Mouse (Mus musculus): ENCODE results near the gene Snx1.
A peak's percentile ranks its signal among the peaks of the same experiment; 100 is the strongest.

Snx1 gene

DNA sequence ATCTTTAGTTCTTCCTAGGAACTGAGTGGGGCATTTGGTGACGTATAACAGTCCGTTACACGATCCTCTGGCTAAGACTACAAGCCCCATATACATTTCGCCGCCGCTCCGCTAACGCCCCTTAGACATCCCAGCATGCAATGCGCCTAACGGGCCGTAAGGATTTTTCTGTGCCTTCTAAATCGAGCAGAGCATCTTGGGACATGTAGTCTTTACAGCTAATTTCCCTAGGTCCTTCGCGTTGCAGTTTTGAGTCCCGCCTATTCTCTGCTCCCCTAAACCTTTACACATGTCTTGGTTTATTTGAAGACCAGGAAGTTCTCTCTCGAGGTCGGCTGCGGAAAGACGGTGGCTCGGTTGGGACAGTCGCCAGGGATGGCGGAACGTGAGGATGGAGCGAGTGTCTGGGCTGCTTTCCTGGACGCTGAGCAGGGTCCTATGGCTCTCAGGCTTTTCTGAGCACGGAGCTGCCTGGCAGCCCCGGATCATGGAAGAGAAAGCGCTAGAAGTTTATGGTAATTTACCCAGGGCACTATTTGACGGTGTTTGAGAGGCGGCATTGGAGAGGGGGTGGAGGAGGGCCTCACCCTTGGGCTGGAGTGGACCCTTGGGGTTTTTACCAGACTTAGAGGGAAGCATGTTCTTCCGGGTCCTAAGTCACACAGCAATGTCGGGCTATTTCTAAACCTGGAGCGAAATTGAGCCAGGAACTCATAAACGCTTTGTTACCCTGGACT, at the start of gene Snx1, which contains the start of gene Ciao2a:
TSS of gene Snx1 (minus strand) at position 132 of the 737 bp plus-strand sequence.
TSS of gene Ciao2a (plus strand) at position 156 of the 737 bp plus-strand sequence.
- peak; percentile 100 for DNase-seq (ENCODE audit: low read depth)

DNA sequence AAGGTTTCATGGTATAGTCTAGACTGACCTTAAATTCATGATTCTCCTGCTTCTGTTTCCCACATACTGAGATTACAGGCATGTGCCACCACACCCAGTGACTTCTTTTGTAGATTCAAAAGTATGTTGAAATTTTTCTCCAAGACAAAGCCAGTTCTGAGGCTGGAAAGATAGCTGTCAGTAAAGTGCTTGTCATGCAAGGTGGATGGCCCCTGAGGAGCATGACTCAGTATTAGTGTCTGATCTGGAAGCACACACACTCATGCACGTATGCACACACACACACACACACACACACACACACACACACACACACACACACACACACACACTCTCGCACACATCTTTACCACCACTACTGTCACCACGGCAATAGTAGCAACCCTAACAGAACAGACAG, 48.6 kb upstream of the Snx1 start:
- DNase-seq (ENCODE audit: low read depth), result no peak

DNA sequence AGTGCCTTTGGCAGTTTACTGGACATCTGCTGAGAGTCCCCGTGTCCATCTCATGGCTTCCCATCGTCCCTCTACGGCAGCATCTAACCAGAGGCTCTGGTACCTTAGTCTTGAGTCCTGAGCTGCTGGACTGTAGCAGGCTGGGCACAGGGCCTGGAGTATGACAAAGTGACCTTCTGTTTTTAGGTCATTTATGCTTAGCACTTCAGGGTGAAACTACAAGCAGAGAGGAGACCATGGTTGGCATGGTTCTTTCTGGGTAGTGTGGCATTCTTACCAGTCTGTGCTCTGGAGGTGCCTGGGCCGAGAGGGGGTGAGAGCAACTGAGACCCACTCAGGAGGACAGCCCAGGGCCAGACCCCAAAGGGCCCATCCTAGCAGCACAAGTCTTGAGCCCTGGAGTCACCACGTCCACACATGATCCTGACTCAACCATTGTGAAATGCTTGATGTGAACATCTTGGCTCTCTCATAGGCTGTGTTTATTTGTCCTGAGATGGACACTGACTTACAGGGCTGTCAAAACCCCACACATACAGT, 47.0 kb upstream of the Snx1 start:
- DNase-seq (ENCODE audit: low read depth), result no peak

- no peak for DNase-seq (ENCODE audit: low read depth)
Measured at GRCm38 (mm10) chr9:66171275-66171921, 45.0 kb upstream of the Snx1 start.

DNA sequence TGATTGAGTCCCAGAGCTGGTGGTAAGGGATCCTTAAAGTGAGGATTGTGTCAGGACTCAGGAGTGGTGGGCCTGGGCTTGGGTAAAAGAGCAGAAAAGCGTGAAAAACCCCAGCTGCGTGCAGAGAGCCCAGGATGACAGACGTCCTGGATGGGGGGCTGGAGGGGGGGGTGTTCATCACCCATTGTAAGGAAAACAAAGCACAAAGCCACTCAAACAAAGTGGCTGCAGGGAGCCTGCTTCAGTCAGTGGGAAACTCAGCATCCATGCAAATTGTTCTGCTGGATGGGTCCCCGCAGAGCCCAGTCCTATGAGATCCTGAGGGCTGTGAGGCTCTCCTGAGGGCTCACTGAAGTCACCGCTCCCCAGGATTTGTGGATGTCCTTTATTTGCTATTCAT, 44.1 kb upstream of the Snx1 start:
- no peak for DNase-seq (ENCODE audit: low read depth)

DNA sequence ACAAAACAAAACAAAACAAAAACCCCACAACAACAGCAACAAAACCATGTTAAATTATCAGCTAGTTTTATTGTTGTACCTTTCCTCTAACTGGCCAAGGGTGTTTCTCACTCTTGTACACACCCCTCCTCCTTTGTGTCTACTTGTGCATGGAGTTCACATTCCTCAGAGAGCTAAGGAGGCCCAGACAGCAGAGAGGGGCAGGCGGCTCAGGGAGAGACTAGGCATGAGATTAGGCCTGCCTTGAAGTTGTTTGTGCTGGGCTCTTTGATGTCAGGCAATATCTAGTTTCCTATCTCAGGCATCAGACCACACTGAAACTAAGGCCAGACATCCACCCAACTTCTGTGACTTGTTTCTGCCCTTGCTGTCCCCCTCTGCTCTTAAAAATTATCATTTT, 41.8 kb upstream of the Snx1 start:
- DNase-seq (ENCODE audit: low read depth), result no peak

DNA sequence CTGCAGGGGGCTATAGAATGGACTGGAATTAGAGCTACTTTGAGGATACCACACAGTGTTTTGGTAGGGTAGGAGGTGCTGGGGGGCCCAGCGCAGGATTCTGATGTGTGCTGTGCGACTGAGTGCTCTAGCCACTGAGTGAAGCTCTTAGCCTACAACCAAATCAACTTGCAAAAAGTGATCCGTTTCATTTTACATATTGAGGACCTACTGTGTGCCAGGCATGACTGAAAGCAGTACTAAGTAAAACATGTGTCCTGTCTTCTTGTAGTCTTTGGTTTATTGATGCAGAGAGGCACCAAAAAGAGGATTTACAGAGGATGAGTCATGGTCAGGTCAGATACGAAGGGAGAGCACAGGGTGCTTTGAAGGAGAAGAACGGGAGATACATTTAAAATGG, 40.8 kb upstream of the Snx1 start:
- DNase-seq (ENCODE audit: low read depth), result no peak

- no peak for DNase-seq (ENCODE audit: low read depth)
Measured at GRCm38 (mm10) chr9:66162995-66163394, 36.6 kb upstream of the Snx1 start.

- no peak for DNase-seq (ENCODE audit: low read depth)
Measured at GRCm38 (mm10) chr9:66160155-66160554, 33.8 kb upstream of the Snx1 start.

- no peak for DNase-seq (ENCODE audit: low read depth)
Measured at GRCm38 (mm10) chr9:66158885-66159430, 32.6 kb upstream of the Snx1 start.

- no peak for DNase-seq (ENCODE audit: low read depth)
Measured at GRCm38 (mm10) chr9:66157958-66158830, 31.8 kb upstream of the Snx1 start, which contains the start of gene Dapk2. Dapk2 (plus strand) TSS chr9:66158223.

DNA sequence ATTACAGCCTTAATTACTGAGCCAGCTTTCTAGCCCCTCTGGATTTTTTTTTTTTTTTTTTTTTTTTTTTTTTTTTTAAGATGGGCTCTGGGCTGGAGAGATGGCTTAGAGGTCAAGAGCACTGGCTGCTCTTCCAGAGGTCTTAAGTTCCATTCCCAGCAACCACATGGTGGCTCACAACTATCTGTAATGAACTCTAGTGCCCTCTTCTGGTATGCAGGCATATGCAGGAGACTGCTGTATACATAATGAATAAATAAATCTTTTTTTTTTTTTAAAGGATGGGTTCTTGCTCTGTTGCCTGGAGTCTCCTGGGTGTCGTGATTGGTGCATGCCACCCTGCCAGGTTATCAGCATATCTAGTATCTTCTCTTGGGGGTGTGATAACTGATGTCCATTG, 29.1 kb upstream of the Snx1 start:
- peak; percentile 48 for DNase-seq (ENCODE audit: low read depth)

DNA sequence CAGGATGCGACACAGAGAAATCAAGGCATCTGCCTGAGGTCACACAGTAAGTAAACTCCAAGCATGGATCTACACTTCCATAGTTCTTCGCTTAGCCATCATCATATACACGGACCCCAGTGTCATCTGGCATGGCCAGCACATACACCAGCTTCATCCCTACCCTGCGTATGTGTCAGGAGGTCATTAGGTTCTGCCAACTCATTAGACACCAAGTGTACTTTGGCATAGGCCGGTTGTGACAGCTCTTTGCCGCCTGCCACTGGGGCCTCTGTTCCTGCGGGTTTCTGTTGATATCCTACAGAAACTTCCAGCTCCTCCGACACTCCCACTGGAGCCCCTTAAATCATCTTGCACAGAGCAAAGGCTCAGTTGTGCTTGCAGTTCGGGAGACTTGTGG, 27.6 kb upstream of the Snx1 start:
- no peak for DNase-seq (ENCODE audit: low read depth)

- DNase-seq (ENCODE audit: low read depth), result no peak
Measured at GRCm38 (mm10) chr9:66153594-66153993, 27.2 kb upstream of the Snx1 start.

DNA sequence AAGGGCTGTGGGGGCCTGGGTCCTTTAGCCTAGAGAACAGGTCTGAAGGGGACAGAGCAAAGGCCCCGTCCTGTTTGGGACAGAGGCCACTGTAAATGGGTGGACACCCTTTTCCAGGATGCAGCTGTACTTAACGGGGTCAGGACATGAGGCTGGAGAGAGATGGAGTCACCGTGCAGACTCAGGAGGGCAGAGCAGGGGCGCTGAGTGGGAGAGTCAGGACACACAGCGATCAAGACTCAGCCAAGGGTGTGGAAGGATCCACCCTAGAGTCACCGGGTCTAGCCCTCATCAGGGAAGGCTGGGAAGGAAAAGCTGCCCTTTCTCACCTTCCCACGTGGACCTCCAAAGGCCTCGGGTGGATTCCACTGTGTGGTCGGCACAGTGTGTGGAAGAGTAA, 25.6 kb upstream of the Snx1 start:
- DNase-seq (ENCODE audit: low read depth), result no peak

DNA sequence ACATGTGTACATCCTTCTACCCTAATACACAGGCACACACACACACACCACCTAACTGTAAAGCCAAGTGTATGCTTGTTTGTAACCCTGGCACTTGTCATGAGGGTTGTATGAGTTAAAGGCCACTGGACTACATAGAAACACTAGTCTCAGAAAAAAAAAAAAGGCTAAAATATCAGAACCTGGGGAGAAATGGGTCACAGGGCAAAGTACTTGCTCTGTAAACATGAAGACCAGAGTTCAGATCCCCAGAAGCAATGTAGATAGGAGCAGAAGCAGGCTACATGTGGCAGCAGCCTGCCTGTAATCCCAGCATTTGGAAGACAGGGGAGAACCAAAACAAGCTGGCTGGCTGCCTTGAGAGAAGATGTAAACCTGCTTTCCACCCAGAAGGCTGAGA, 19.8 kb upstream of the Snx1 start:
- DNase-seq (ENCODE audit: low read depth), result no peak

DNA sequence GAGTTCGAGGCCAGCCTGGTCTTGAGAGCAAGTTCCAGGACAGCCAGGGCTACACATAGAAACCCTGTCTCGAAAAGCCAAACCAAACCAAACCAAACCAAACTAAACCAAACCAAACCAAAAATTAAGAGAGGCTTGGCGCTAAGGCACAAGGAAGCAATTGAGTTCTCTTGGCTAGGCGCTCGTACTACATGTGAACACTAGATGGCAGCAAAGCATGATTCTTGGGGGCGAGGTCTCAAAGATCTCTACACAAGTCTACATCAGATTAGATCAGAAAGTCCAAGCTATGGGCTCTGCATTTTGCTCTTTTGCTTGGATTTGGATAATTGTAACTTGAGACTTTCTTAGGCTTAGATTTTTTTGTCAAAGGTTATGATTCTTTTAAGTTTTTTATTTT, 17.9 kb upstream of the Snx1 start:
- peak; percentile 87 for DNase-seq (ENCODE audit: low read depth)

DNA sequence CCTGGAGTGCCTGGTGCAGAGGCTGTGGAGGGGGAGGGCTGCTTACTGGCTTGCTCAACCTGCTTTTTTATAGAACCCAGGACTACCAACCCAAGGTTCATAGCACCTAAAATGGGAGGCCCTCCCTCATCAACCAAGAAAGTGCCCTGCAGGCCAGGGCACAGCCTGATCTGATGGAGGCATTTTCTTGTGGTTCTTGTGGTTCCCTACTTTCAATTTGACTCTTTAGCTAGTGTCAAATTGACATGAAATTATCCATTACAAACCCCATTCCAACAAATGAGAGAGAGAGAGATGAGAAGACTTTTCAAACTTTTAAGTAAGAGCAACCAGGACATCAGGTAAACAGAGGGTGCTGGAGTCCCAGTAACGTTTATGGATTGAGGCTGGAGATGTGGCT, 15.9 kb upstream of the Snx1 start:
- no peak for DNase-seq (ENCODE audit: low read depth)

GRCm38 (mm10) chr9:66138193-66138592, 11.8 kb upstream of the Snx1 start:
- no peak for DNase-seq (ENCODE audit: low read depth)

- DNase-seq (ENCODE audit: low read depth), result peak; percentile 56
Measured at GRCm38 (mm10) chr9:66135967-66136366, 9.6 kb upstream of the Snx1 start.

DNA sequence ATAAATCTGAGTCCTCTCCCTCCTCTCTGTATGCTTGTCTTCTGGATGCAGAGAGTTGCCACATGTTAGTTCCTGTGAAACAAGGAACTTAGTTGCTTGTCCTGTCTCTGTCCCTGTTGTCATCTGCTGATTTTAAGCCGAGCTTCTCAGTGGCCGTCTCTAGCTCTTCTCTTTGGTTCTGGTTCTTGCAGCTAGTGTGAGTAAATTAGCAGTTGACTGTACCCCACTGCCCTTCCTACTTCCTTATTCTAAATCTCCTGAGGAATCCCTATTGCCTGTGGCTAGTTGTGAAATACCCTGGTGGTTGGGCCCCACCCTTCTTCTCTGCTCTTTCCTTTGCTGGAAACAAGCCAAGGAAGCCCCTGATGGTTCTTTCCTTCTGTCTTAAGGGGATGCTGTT, 5.1 kb upstream of the Snx1 start:
- DNase-seq (ENCODE audit: low read depth), result peak; percentile 84

GRCm38 (mm10) chr9:66127884-66128283, 1.5 kb upstream of the Snx1 start:
- DNase-seq (ENCODE audit: low read depth), result no peak
